Mouse (Mus musculus) colon, adult 2 months (tissue): ENCODE measurements around the gene Tmem25. TPM values are rescaled to one million over a fixed set of nuclear protein-coding genes. Genes with fewer than 3 reads are reported as not detected.

Source experiments
- polyA plus RNA-seq: library from polyadenylated mRNA; depleted of rRNA; stranded (reverse); fragments of >200 nt; gene quantifications from 2 replicates; pipeline ENCODE4 v1.2.3, GENCODE M21; 2012; rRNA removed

Tmem25 gene
- 8.8 and 9.7 TPM in 2 replicates for polyA plus RNA-seq

GRCm38 (mm10) chr9:44799102-44799957 is at the start of gene Tmem25:
Gene Tmem25, minus strand, starts transcription at chr9:44799307.

DNA sequence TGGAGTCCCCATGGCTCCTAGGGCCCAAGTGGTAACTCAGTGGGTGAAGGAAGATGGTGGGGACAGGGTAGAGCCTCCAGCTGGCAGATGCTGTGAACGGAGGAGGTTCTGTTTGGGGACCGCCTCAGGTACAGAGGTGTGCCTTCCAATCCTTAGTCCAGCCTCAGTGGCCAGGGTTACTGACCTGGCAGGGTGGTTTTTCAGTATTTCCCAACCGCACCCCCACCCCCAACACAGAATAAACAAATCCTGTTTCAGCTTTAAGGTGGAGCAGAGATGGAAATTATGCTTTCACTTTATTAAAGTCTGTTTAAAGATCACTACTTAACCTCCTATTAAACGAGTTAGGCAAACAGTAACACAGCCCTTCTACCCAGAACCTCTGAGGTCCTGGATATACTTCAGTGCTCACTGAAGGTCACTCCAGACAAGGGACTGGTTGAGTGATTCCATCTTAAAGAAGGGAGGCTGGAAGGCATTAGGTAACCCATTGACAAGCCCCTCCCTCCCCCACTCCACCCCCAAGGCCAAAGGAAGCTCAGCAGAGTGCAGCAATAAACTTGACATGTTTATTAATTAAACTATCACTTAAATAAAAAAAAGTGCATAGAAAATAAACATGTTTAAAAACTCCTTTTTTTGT is 3.8 kb upstream of the Tmem25 start, which contains the start of gene Ttc36:
Gene Ttc36, minus strand, starts transcription at position 265 of the 643 bp plus-strand sequence.

GRCm38 (mm10) chr9:44767101-44768028 is 31.7 kb downstream of the Tmem25 start, which contains the start of the genes Arcn1 and Ift46:
Gene Arcn1, minus strand, starts transcription at chr9:44767845.
Gene Ift46, plus strand, starts transcription at chr9:44767908.

Other genes with a start within 250 kb of the Tmem25 start
- gene Cxcr5, start 237.4 kb downstream of the Tmem25 start, polyA plus RNA-seq = 3.2 and 3.3 TPM in 2 replicates
- gene Ddx6, start 194.4 kb downstream of the Tmem25 start, polyA plus RNA-seq = 11.9 and 13.1 TPM in 2 replicates
- 0.19 and 0.20 TPM in 2 replicates for gene Treh, start 126.1 kb downstream of the Tmem25 start, polyA plus RNA-seq
- 127 and 138 TPM in 2 replicates for gene Phldb1, start 64.1 kb downstream of the Tmem25 start, polyA plus RNA-seq
- 33.1 and 37.6 TPM in 2 replicates for gene Arcn1, start 31.5 kb downstream of the Tmem25 start, polyA plus RNA-seq
- 26.7 and 30.0 TPM in 2 replicates for gene Ift46, start 31.4 kb downstream of the Tmem25 start, polyA plus RNA-seq
- gene Ttc36, start 3.8 kb upstream of the Tmem25 start, polyA plus RNA-seq = 7.1 and 7.5 TPM in 2 replicates
- 10.3 and 14.7 TPM in 2 replicates for gene Kmt2a, start 82.0 kb upstream of the Tmem25 start, polyA plus RNA-seq
- 165 and 211 TPM in 2 replicates for gene Atp5l, start 121.4 kb upstream of the Tmem25 start, polyA plus RNA-seq
- 5.5 and 6.8 TPM in 2 replicates for gene Ube4a, start 166.3 kb upstream of the Tmem25 start, polyA plus RNA-seq
- gene Cd3g, start 181.1 kb upstream of the Tmem25 start, polyA plus RNA-seq = 0.41 and 0.56 TPM in 2 replicates
- gene Cd3d, start 182.5 kb upstream of the Tmem25 start, polyA plus RNA-seq = 0.43 and 0.58 TPM in 2 replicates
- 1.3 TPM in 2 replicates for gene Cd3e, start 210.3 kb upstream of the Tmem25 start, polyA plus RNA-seq
- 17.2 and 24.3 TPM in 2 replicates for gene Mpzl2, start 240.5 kb upstream of the Tmem25 start, polyA plus RNA-seq